Mouse (Mus musculus): Measurements from ENCODE around the gene Kif13a.
A peak's percentile ranks its signal among the peaks of the same experiment; 100 is the strongest.

Gene Kif13a

GRCm38 (mm10) chr13:46840676-46841075 lies 89.0 kb downstream of the Kif13a start:
- DNase-seq (ENCODE audit: low read depth, low spot score) = peak; percentile 17

GRCm38 (mm10) chr13:46839236-46839635 lies 90.4 kb downstream of the Kif13a start:
- no peak for DNase-seq (ENCODE audit: low read depth, low spot score)

GRCm38 (mm10) chr13:46838551-46838950 lies 91.1 kb downstream of the Kif13a start:
- peak; percentile 76 for DNase-seq (ENCODE audit: low read depth, low spot score)

GRCm38 (mm10) chr13:46835351-46835750 lies 94.3 kb downstream of the Kif13a start:
- DNase-seq (ENCODE audit: low read depth, low spot score) = peak; percentile 62

- no peak for DNase-seq (ENCODE audit: low read depth, low spot score)
These were observed 94.9 kb downstream of the Kif13a start for GRCm38 (mm10) chr13:46834805-46835204.

- DNase-seq (ENCODE audit: low read depth, low spot score) = peak; percentile 61
These were observed 96.1 kb downstream of the Kif13a start for GRCm38 (mm10) chr13:46833586-46833985.

- no peak for DNase-seq (ENCODE audit: low read depth, low spot score)
These were observed 96.7 kb downstream of the Kif13a start for GRCm38 (mm10) chr13:46832956-46833355.

- DNase-seq (ENCODE audit: low read depth, low spot score) = no peak
These were observed 106.4 kb downstream of the Kif13a start for GRCm38 (mm10) chr13:46823271-46823670.

GRCm38 (mm10) chr13:46822200-46822599 lies 107.5 kb downstream of the Kif13a start:
- peak; percentile 16 for DNase-seq (ENCODE audit: low read depth, low spot score)

GRCm38 (mm10) chr13:46819729-46820223 lies 109.9 kb downstream of the Kif13a start:
- peak; percentile 43 for DNase-seq (ENCODE audit: low read depth, low spot score)

GRCm38 (mm10) chr13:46819202-46819728 lies 110.4 kb downstream of the Kif13a start:
- DNase-seq (ENCODE audit: low read depth, low spot score) = peak; percentile 29

- no peak for DNase-seq (ENCODE audit: low read depth, low spot score)
These were observed 111.3 kb downstream of the Kif13a start for GRCm38 (mm10) chr13:46818374-46818773.

GRCm38 (mm10) chr13:46812648-46813184 lies 117.0 kb downstream of the Kif13a start:
- DNase-seq (ENCODE audit: low read depth, low spot score) = peak; percentile 88

- DNase-seq (ENCODE audit: low read depth, low spot score) = peak; percentile 83
These were observed 118.0 kb downstream of the Kif13a start for GRCm38 (mm10) chr13:46811696-46812095.

GRCm38 (mm10) chr13:46810613-46811012 lies 119.1 kb downstream of the Kif13a start:
- no peak for DNase-seq (ENCODE audit: low read depth, low spot score)

- DNase-seq (ENCODE audit: low read depth, low spot score) = peak; percentile 71
These were observed 119.6 kb downstream of the Kif13a start for GRCm38 (mm10) chr13:46810098-46810497.

- peak; percentile 51 for DNase-seq (ENCODE audit: low read depth, low spot score)
These were observed 121.8 kb downstream of the Kif13a start for GRCm38 (mm10) chr13:46807901-46808300.

GRCm38 (mm10) chr13:46801196-46801595 lies 128.5 kb downstream of the Kif13a start:
- DNase-seq (ENCODE audit: low read depth, low spot score) = peak; percentile 26

- peak; percentile 67 for DNase-seq (ENCODE audit: low read depth, low spot score)
These were observed 131.5 kb downstream of the Kif13a start for GRCm38 (mm10) chr13:46798156-46798555.

GRCm38 (mm10) chr13:46796381-46796780 lies 133.3 kb downstream of the Kif13a start:
- no peak for DNase-seq (ENCODE audit: low read depth, low spot score)

GRCm38 (mm10) chr13:46793824-46794223 lies 135.8 kb downstream of the Kif13a start:
- DNase-seq (ENCODE audit: low read depth, low spot score) = no peak

- DNase-seq (ENCODE audit: low read depth, low spot score) = peak; percentile 13
These were observed 141.2 kb downstream of the Kif13a start for GRCm38 (mm10) chr13:46788452-46788851.

- DNase-seq (ENCODE audit: low read depth, low spot score) = no peak
These were observed 142.8 kb downstream of the Kif13a start for GRCm38 (mm10) chr13:46786836-46787235.

All from brain, adult 2 months (tissue).